Mouse (Mus musculus): Measurements from ENCODE around the gene Snx25. TPM values are rescaled to one million over a fixed set of nuclear protein-coding genes. Genes with fewer than 3 reads are reported as not detected.

Gene Snx25
- total and polyA plus RNA-seq, 3 experiments, result 6.9 to 22.2 (median 13.4) TPM

- H3K4me2 ChIP-seq (ENCODE audit: insufficient read depth, low read depth, poor library complexity, severe bottlenecking), result peak overlapping the region; percentile 79
- H3K36me3 ChIP-seq (replicated peaks in 1 of 2; ENCODE audit: control insufficient read depth in 1 of 2, insufficient read depth in 1 of 2, low read length in 1 of 2), result peaks cover 14 to 30% of the 10 kb centered on the region in 2 experiments
- dilution Hi-C loops (cut with MboI; ENCODE audit: extremely low pct_ligation_motif_present, extremely low pct_unique_long_range_greater_than_20kb, low sequenced_read_pairs), result no loop called here
- peak overlapping the region; percentile 62 for H3K9ac ChIP-seq (ENCODE audit: insufficient read depth, low read depth)
- peak; percentile 98 for DNase-seq (ENCODE audit: extremely low read depth)
- H3K27ac ChIP-seq (ENCODE audit: insufficient read depth, low read depth), result peak overlapping the region; percentile 82
- in situ Hi-C loops (cut with MboI; ENCODE audit: low pct_ligation_motif_present, low pct_unique_long_range_greater_than_20kb, low sequenced_read_pairs), result loop anchor here (10.0 kb wide), 1 partner anchor 175 kb away; no protein-coding TSS in a partner anchor
- peak overlapping the region; percentile 57 to 86 (median 76) for H3K4me3 ChIP-seq (replicated peaks in 1 of 3; ENCODE audit: low read depth in 2 of 3, low read length in 2 of 3, poor library complexity in 1 of 3)
- H3K79me2 ChIP-seq (replicated peaks; ENCODE audit: control insufficient read depth, extremely low read depth, insufficient read depth, poor library complexity, severe bottlenecking), result no peaks in the 10 kb centered on the region
- H3K9me3 ChIP-seq (replicated peaks; ENCODE audit: low read length), result no peaks in the 10 kb centered on the region
- TF ChIP-seq TCF12 (IDR thresholded peaks at IDR 0.05; ENCODE audit: low read depth, low read length) (peak; percentile 83; the same call in 1 of the 2 replicates), RCOR1 (conservative IDR thresholded peaks at IDR 0.05; ENCODE audit: low read depth, low read length) (0 out of 2 replicates have a peak, but pooled peaks have one; percentile 15), MAFK (IDR thresholded peaks at IDR 0.05; ENCODE audit: insufficient replicate concordance, low read length) (no peak), ZMIZ1 (IDR thresholded peaks at IDR 0.05; ENCODE audit: low read depth, low read length) (peak; percentile 80), IRF4 (IDR thresholded peaks at IDR 0.05; ENCODE audit: low read depth, low read length) (peak; percentile 31; the same call in 1 of the 2 replicates), BHLHE40 (IDR thresholded peaks at IDR 0.05; ENCODE audit: low read depth, low read length) (peak; percentile 62), SMC3 (IDR thresholded peaks at IDR 0.05; ENCODE audit: low read depth, low read length) (peak; percentile 3; the same call in 1 of the 2 replicates), EP300 (IDR thresholded peaks at IDR 0.05; ENCODE audit: low read length) (no peak; the same call in 1 of the 2 replicates), CTCF (conservative IDR thresholded peaks at IDR 0.05 in 1 of 2, IDR thresholded peaks at IDR 0.05 in 1 of 2; ENCODE audit: low read depth in 2 of 2, low read length in 2 of 2) (no peak), POLR2A (IDR thresholded peaks at IDR 0.05; ENCODE audit: low read depth, low read length) (peak; percentile 90), POLR2AphosphoS2 (IDR thresholded peaks at IDR 0.05; ENCODE audit: low read depth, low read length) (peak; percentile 84), NELFE (IDR thresholded peaks at IDR 0.05; ENCODE audit: low read depth, low read length) (peak; percentile 78), JUND (conservative IDR thresholded peaks at IDR 0.05; ENCODE audit: low read depth, low read length) (no peak), NRF1 (IDR thresholded peaks at IDR 0.05; ENCODE audit: low read depth, low read length) (peak; percentile 99), UBTF (IDR thresholded peaks at IDR 0.05; ENCODE audit: low read depth, low read length) (peak; percentile 85; the same call in 1 of the 2 replicates), USF1 (IDR thresholded peaks at IDR 0.05; ENCODE audit: low read depth, low read length) (no peak; the same call in 1 of the 2 replicates), ELF1 (IDR thresholded peaks at IDR 0.05; ENCODE audit: low read depth, low read length) (peak; percentile 79), E2F4 (IDR thresholded peaks at IDR 0.05; ENCODE audit: insufficient replicate concordance, low read depth, low read length) (no peak), MAZ (IDR thresholded peaks at IDR 0.05; ENCODE audit: low read depth, low read length) (peak; percentile 82), ZKSCAN1 (IDR thresholded peaks at IDR 0.05; ENCODE audit: borderline replicate concordance, low read depth, low read length) (no peak), MXI1 (IDR thresholded peaks at IDR 0.05; ENCODE audit: low read depth, low read length) (peak; percentile 98), GABPA (IDR thresholded peaks at IDR 0.05; ENCODE audit: insufficient replicate concordance, low read depth, low read length) (no peak), ZNF384 (IDR thresholded peaks at IDR 0.05; ENCODE audit: low read depth, low read length) (no peak), MYC (IDR thresholded peaks at IDR 0.05; ENCODE audit: low read depth, low read length) (peak; percentile 87), SIN3A (IDR thresholded peaks at IDR 0.05; ENCODE audit: low read length) (peak; percentile 93), TBP (conservative IDR thresholded peaks at IDR 0.05; ENCODE audit: low read depth, low read length) (peak; percentile 85), MAX (IDR thresholded peaks at IDR 0.05; ENCODE audit: low read length) (peak; percentile 46), MEF2A (IDR thresholded peaks at IDR 0.05; ENCODE audit: borderline replicate concordance, low read depth, low read length) (no peak; the same call in none of the 2 replicates), HCFC1 (IDR thresholded peaks at IDR 0.05; ENCODE audit: low read depth, low read length) (peak; percentile 73), RAD21 (IDR thresholded peaks at IDR 0.05; ENCODE audit: low read depth, low read length) (no peak; the same call in 1 of the 2 replicates), CHD1 (IDR thresholded peaks at IDR 0.05; ENCODE audit: low read depth, low read length) (0 out of 2 replicates have a peak, but pooled peaks have one; percentile 18), ETS1 (conservative IDR thresholded peaks at IDR 0.05; ENCODE audit: low read depth, low read length) (peak; percentile 68), KAT2A (IDR thresholded peaks at IDR 0.05; ENCODE audit: insufficient replicate concordance, low read length) (0 out of 2 replicates have a peak, but pooled peaks have one; percentile 22)
- no peaks in the 10 kb centered on the region for H3K27me3 ChIP-seq (replicated peaks)
- H3K4me1 ChIP-seq (ENCODE audit: control insufficient read depth in 1 of 2, insufficient read depth in 2 of 2), result peaks cover 0 to 36% of the 10 kb centered on the region in 2 experiments; a peak in 2 of 4 replicates
Observed at GRCm38 (mm10) chr8:45999784-46000705, 151.9 kb downstream of the Snx25 start.
